Mouse (Mus musculus): ENCODE measurements around the gene Rexo1.

GRCm38 (mm10) chr10:80608435-80608834 is 47.1 kb upstream of the Rexo1 start:
- TF ChIP-seq CTCF (IDR thresholded peaks at IDR 0.05; ENCODE audit: low read depth): no peak
- TF ChIP-seq EP300 (optimal IDR thresholded peaks at IDR 0.05): no peak

Data from stomach, postnatal 0 days (tissue).